Mouse (Mus musculus) lung, postnatal 0 days (tissue): Measurements from ENCODE around the gene Lrsam1.

Experiments used
- CTCF ChIP-seq: IDR thresholded peaks from 2 replicates; pipeline ENCODE4 v1.5.1; 2016; ENCODE audit warnings: antibody characterized with exemption, mild to moderate bottlenecking
- EP300 ChIP-seq: IDR thresholded peaks from 2 replicates; pipeline ENCODE4 v1.6.1; 2016; ENCODE audit warnings: antibody characterized with exemption, mild to moderate bottlenecking, control low read depth

- no peak for TF ChIP-seq CTCF
- TF ChIP-seq EP300 = no peak
These were observed 17.3 kb upstream of the Lrsam1 start for GRCm38 (mm10) chr2:32978675-32979074.
